Mouse (Mus musculus): ENCODE measurements around the gene D7Ertd443e.
A peak's percentile ranks its signal among the peaks of the same experiment; 100 is the strongest.

D7Ertd443e gene

GRCm38 (mm10) chr7:134289126-134289525, 96.3 kb downstream of the D7Ertd443e start:
- DNase-seq (ENCODE audit: low spot score), result no peak

DNA sequence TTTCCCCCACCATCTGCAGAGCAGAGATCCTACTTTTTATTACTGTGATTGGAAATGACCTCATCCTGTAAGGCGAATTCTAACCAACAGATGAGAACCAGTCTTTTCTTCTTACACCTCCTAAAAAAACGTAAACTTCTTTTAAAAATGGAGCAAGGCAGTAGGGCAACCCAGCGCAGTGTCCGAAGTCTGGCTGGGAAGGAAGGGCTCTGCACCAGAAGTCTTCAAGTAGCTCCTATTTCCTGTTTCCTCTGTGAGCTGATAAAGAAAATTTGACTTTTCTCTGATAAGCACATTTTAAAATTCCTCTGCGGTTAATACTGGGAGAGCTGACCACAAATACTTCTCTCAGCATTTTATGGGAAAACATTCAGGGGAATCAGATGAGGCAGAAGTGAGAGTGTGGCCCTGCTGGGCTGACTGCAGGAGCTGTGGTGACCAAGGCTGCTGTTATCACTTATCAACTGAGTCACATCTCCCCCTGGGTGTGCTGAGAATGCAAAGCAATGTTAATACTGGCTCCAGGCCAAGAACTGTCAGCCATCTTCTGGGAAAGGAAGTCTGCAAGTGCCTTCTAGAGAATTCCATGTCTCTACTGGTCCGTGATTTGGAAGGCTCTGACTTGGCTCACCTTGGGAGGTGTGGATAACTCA, 97.8 kb downstream of the D7Ertd443e start:
- DNase-seq (ENCODE audit: low spot score), result no peak

- no peak for DNase-seq (ENCODE audit: low spot score)
These were observed 112.5 kb downstream of the D7Ertd443e start for GRCm38 (mm10) chr7:134272956-134273355.

- no peak for DNase-seq (ENCODE audit: low spot score)
These were observed 113.0 kb downstream of the D7Ertd443e start for GRCm38 (mm10) chr7:134272421-134272820.

GRCm38 (mm10) chr7:134265783-134266182, 119.7 kb downstream of the D7Ertd443e start:
- DNase-seq (ENCODE audit: low spot score), result no peak

- peak; percentile 80 for DNase-seq (ENCODE audit: low spot score)
These were observed 122.1 kb downstream of the D7Ertd443e start for GRCm38 (mm10) chr7:134263146-134263906.

- no peak for DNase-seq (ENCODE audit: low spot score)
These were observed 124.3 kb downstream of the D7Ertd443e start for GRCm38 (mm10) chr7:134261003-134261701.

DNA sequence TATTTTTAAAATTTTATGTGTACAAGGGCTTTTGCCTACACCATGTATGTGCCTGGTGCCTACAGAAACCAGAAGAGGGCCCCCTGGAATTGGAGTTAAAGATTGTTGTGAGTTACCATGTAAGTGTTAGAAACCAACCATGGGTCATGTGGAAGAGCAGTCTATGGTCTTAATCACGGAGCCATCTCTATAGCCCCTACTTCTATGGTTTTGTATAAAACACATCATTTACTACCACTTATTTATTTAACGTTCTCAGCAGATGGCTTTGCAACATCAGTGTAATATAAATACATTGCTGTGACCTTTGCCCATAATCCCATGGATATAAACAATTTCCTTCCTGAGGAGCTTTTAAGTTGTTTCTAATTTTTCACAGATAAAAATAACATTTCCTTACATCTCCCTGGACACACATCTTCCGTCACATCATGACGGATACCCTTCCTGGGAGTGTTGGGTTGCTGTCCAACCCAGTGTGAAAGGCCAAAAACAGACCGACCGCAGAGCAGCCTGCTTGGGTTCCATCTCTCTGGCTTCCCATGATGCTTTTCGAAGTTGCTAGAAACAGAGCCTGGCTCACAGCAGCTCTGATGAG, 135.1 kb downstream of the D7Ertd443e start:
- no peak for DNase-seq (ENCODE audit: low spot score)

- DNase-seq (ENCODE audit: low spot score), result no peak
These were observed 137.4 kb downstream of the D7Ertd443e start for GRCm38 (mm10) chr7:134248041-134248440.

- no peak for DNase-seq (ENCODE audit: low spot score)
These were observed 138.8 kb downstream of the D7Ertd443e start for GRCm38 (mm10) chr7:134246624-134247023.

GRCm38 (mm10) chr7:134242773-134243172, 142.7 kb downstream of the D7Ertd443e start:
- DNase-seq (ENCODE audit: low spot score), result no peak

DNA sequence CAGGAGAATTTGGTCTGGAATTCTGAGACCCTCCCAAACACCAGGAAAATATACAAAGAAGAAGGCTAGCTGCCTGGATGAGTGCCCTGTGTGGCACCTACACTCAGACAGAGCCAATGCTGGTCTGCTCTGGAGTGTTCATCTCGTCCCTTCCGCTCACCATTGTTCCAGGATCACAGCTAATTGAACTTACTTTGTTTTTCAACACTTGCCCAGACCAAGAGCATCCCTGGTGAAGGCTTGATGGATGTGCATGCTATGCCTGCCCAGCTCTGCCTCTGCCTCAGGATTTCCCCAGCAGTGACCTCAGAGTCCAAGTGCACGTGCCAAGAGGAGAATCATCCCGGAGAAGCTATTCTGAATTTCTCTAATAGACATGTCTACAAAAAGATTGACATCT, 144.2 kb downstream of the D7Ertd443e start:
- no peak for DNase-seq (ENCODE audit: low spot score)

GRCm38 (mm10) chr7:134240579-134240978, 144.9 kb downstream of the D7Ertd443e start:
- no peak for DNase-seq (ENCODE audit: low spot score)

GRCm38 (mm10) chr7:134238863-134239262, 146.6 kb downstream of the D7Ertd443e start:
- no peak for DNase-seq (ENCODE audit: low spot score)

GRCm38 (mm10) chr7:134237356-134237755, 148.1 kb downstream of the D7Ertd443e start:
- DNase-seq (ENCODE audit: low spot score), result no peak

DNA sequence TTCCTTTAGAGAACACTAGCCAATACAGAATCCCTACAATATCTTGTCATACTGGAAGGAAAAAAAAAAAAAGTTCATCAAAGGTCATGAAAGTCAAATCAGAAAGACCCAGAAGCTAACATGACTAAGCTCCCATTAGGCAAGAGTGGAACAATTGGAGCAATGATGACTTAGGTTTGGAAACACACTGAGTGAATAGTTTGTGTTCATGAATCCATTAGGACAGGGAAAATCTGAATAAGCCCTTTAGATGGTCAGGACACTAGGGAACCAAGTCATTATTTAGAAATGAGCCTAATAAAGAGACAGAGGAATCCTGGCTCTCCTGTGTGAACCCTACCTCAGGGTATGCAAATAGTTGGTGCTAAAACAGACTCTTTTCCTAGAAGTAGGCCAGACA, 148.7 kb downstream of the D7Ertd443e start:
- no peak for DNase-seq (ENCODE audit: low spot score)

- no peak for DNase-seq (ENCODE audit: low spot score)
These were observed 149.9 kb downstream of the D7Ertd443e start for GRCm38 (mm10) chr7:134235552-134235951.

GRCm38 (mm10) chr7:134231378-134232346, 153.8 kb downstream of the D7Ertd443e start, which contains the start of gene Adam12:
Adam12 (minus strand) TSS chr7:134232146.
- no peak for DNase-seq (ENCODE audit: low spot score)

DNA sequence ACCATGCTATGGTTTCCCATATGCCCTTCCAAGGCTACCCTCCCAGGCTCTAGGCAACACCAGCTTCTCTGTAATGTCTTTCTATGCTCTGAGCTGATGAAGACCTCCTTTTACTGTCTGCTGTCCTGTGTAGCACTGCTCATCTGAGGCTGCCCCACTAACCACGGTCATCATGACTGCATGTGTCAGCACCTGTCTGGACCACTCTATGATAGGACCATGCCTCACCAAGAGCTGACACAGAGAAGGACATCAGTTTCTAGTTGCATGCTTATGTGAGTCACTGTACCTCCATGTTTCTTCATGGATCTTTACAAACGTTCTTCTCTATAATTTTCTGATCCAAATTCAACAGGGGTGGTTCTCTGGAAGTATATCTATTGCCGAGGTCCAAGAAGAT, 154.8 kb downstream of the D7Ertd443e start:
- DNase-seq (ENCODE audit: low spot score), result no peak

DNA sequence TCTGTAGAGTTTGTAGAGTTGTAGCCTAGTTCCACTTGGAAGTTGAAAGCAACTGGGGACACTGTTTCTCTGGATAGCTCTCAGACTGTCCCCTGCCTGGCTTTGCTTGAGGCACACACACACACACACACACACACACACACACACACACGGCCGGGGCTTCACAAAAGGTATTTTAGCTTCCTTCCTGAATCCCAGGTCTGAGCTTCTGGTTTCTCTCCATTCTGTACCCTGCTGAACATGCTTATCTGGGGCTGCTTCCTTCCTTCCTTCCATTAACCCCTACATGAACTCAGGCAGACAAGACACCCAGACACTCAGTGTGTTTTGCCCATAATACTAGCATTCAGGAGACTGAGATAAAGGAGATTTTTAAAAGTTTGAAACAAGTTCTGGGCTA, 155.6 kb downstream of the D7Ertd443e start:
- DNase-seq (ENCODE audit: low spot score), result no peak

GRCm38 (mm10) chr7:134227773-134228455, 157.5 kb downstream of the D7Ertd443e start:
- DNase-seq (ENCODE audit: low spot score), result no peak

Data from testis, postnatal 10 days (tissue).